Mouse (Mus musculus) C2C12 (cell line): ENCODE results near the gene Atraid.

ENCODE experiments used
- CTCF ChIP-seq: IDR thresholded peaks from one replicate; pipeline ENCODE4 v1.5.1; 2011; ENCODE audit not compliant: control insufficient read depth, insufficient read depth, insufficient read length
- MAX ChIP-seq: IDR thresholded peaks from one replicate; pipeline ENCODE4 v1.6.1; 2011; ENCODE audit warnings: mild to moderate bottlenecking, control low read depth
- MYOD1 ChIP-seq: IDR thresholded peaks from one replicate; pipeline ENCODE4 v1.6.1; 2011; ENCODE audit warnings: low read depth; ENCODE audit not compliant: control insufficient read depth, insufficient read length
- USF1 ChIP-seq: IDR thresholded peaks from one replicate; pipeline ENCODE4 v1.6.1; 2011; ENCODE audit warnings: low read depth, mild to moderate bottlenecking, control low read depth, moderate library complexity

- no peak for TF ChIP-seq CTCF
- TF ChIP-seq MYOD1, result no peak
- TF ChIP-seq USF1, result no peak
- TF ChIP-seq MAX, result no peak
Measured at GRCm38 (mm10) chr5:31022690-31023089, 25.4 kb upstream of the Atraid start.
